Mouse (Mus musculus) left cerebral cortex, adult 2 months (tissue): Measurements from ENCODE around the gene Yy1. TPM values are rescaled to one million over a fixed set of nuclear protein-coding genes. Genes with fewer than 3 reads are reported as not detected.

Experiments
- DNase-seq, 2 experiments: peaks; one replicate each; pipeline ENCODE4 v3.0.0; 2021 to 2022; ENCODE audit warnings: low spot score in 2 of 2, mixed read lengths in 1 of 2; ENCODE audit errors: extremely low spot score in 1 of 2
- H3K27ac ChIP-seq: fragments of 200-600 bp; 2 replicates; pipeline ENCODE4 v1.8.1; 2022
- H3K4me3 ChIP-seq: fragments of 200-600 bp; 2 replicates; pipeline ENCODE4 v1.8.1; 2022
- CTCF ChIP-seq: fragments of 200-600 bp; IDR thresholded peaks from 2 replicates; pipeline ENCODE4 v1.8.1; 2022; ENCODE audit warnings: antibody characterized with exemption, mild to moderate bottlenecking, moderate library complexity
- intact Hi-C: fragments of 180-260 bp; cut with DNase I; formaldehyde crosslinking; loops from one replicate; pipeline ENCODE4 v1.15.1; 2025
- microRNA-seq, 2 experiments: library from miRNA; unstranded; fragments of <30 nt; microRNA quantifications; one replicate each; pipeline ENCODE4 v1.2.0; 2021
- total RNA-seq, 2 experiments: library from RNA; stranded (reverse); gene quantifications; 2 replicates each; pipeline ENCODE4 v1.2.3; 2021

Yy1 gene
- total RNA-seq, 2 experiments from 2014 or later = 51.1 to 51.9 TPM

DNA sequence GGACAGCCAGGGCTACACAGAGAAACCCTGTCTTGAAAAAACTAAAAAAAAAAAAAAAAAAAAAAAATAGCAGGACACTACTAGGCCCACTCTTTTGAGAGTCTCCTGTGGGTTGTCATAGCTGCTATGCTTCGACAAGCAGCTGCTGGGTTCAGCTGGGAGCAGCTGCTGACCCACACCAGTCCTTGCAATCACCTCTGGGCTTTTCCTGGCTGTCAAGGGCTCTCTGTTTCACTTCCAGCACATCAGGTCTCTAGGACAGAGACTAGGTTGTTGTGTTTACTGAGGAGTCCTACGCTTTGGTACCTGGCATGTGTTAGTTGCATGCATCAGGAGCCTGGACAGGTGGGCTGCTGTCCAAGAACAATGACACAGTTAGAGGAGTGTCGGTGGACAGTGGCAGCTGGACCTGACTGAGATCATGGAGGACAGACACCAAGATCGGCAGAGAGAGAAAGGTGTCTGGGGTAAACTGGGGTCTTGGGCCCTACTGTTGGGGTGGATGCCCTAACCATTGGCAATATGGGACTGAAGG is 56.8 kb downstream of the Yy1 start:
- no peak overlapping the region for H3K4me3 ChIP-seq
- intact Hi-C loops = no loop called here
- no peak for DNase-seq
- no peak overlapping the region for H3K27ac ChIP-seq
- TF ChIP-seq CTCF = no peak

DNA sequence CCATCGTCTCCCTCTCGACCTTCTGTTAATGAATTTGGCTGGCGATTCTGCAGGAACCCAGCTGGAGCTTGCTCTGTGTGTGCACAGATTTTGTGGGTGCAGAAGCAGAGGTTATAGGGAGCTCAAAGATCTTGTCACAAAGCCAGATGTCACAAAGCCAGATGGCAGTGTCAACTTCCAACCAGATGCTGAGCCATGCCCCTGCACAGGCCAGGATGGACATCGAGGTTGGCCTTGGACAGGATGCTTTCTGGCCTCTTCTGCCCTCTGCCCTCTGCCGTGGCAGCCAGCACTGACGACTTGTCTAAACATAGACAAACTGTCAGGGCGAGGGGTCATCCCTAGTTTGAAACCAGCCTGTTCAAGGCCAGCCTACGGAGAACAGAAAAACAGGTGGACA is 57.4 kb downstream of the Yy1 start:
- intact Hi-C loops = no loop called here
- no peak for TF ChIP-seq CTCF
- Histone ChIP-seq H3K27ac (no peak overlapping the region), H3K4me3 (no peak overlapping the region)
- no peak for DNase-seq

DNA sequence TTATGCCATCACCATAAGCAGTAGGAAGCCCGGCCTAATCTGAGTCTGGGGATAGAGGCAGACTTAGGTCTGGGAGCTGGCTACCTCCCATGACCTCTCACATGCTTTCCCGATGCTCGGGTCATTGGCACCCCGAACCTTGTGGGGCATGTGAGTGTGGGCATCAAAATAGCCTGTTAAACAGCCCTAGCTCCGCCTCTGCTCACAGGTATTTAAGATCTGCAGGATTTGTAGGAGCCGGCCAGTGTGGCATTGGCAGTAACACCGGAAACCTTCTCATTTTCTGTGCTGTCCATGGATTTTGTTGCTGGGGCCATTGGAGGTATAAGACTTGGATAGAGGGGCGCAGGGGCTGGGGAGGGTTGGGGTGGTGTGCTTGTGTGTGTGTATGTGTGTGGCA is 58.1 kb downstream of the Yy1 start:
- no peak overlapping the region for H3K27ac ChIP-seq
- TF ChIP-seq CTCF = no peak
- no peak overlapping the region for H3K4me3 ChIP-seq
- intact Hi-C loops = no loop called here
- no peak for DNase-seq

DNA sequence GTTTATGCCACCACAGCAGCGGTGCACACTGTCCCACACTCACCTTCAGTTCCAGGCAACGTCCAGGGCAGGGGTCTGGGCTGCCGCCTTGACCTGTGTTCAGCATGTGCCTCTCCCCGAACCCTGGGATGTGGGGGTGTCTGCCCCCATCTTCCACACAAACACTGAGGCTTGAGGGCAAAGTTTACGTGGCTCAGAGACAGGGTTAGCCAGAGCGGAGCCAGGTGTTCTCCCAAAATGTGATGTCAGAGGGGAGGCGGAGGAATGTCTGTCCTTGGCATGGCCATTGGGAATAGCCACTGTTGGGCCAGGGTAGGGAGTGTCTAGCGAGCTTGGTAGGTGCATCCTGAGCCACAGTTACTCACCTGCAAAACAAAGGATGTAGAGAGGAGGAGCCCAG is 60.0 kb downstream of the Yy1 start:
- intact Hi-C loops = no loop called here
- no peak for TF ChIP-seq CTCF
- Histone ChIP-seq H3K4me3 (no peak overlapping the region), H3K27ac (no peak overlapping the region)
- DNase-seq = no peak

- no peak for TF ChIP-seq CTCF
- DNase-seq = no peak
- Histone ChIP-seq H3K4me3 (no peak overlapping the region), H3K27ac (no peak overlapping the region)
- intact Hi-C loops = no loop called here
These were observed 62.3 kb downstream of the Yy1 start for GRCm38 (mm10) chr12:108855081-108855480.

DNA sequence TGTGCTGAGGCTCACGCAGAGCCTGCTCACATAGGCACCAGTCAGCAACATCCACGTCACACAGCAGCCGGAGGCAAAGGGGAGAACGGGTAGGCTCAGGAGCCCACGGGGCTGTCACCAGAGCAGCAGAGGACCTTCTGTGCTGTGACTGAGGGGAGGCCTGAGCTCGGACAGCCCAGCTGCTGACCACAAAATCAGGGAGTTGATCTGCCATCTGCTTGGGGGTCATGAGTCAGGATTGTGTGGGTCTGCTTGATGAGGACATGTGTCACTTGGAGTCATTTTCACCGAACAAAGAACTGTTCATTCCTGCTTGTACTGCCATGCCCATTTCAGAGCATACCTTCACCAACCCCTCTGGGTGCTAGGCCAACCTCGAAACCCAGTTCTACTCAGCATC is 63.4 kb downstream of the Yy1 start:
- intact Hi-C loops = no loop called here
- Histone ChIP-seq H3K27ac (no peak overlapping the region), H3K4me3 (no peak overlapping the region)
- no peak for DNase-seq
- TF ChIP-seq CTCF = no peak

DNA sequence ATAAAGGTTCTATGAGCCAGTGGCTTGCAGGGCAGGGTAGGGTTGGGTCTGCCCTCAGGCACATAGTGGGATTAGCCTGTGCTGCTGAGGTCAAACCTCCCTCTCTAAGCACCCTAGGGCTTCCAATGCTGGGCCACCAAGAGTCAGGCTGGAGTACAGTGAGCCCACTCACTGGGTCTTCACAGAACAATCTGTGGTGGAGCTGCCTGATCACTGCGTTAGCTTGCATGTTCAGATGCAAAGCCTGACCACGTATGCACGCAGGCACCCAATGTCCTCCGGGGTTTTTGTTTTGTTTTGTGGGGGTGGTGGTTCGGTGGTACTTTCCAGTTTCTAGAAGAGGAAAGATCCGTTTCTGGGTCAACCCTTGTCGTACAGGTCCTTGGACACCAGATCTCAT is 64.3 kb downstream of the Yy1 start:
- H3K27ac ChIP-seq = no peak overlapping the region
- TF ChIP-seq CTCF = no peak
- DNase-seq = no peak
- no peak overlapping the region for H3K4me3 ChIP-seq
- intact Hi-C loops = no loop called here

DNA sequence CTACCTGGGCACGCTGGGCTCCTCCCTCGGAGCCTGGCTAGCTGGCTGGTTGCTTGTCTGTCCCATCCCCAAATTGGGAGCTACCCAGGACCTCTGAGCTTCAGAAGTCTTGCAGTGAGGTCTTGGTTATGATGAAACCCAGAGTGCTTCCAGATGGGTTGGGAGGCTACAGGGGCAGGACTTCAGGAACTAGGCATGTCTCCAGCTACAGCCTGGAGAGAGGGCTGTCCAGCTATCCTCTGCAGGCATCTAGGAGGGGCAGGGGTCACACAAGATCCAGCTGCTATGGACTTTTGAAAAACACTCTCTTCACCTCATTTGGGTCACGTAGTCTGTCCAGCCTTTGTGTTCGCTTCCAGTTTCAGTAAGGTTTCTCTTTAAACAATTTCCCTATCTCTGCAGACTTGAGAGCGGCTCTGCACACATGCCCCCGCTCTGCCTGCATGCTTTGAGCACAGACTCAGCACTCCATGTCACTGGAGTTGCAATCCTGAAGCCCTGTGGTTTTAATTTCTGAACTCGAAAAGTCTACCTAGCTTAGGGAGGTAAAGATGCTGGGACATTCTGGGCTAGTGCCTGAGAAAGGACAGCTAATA is 64.9 kb downstream of the Yy1 start:
- TF ChIP-seq CTCF = no peak
- no peak overlapping the region for H3K4me3 ChIP-seq
- intact Hi-C loops = no loop called here
- DNase-seq = no peak
- H3K27ac ChIP-seq = no peak overlapping the region

DNA sequence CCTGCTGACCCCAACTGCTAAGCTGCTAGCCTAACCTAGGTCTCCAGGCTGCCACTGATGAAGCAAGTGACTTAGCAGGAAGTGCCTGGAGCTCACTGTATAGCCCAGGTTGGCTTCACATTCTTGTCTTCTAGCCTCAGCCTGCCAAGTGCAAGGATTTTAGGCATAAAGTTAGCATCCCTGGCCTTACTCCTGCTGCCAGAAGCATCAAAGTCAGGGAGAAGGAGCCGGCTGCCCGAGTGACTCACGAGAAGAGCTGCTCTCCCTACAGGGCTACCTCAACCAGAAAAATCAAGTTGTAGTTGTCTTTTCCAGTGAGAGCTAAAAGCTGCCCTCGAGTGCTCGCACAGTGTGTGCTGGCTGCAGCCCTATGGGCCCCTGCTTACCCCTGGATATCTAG is 65.7 kb downstream of the Yy1 start:
- no peak overlapping the region for H3K27ac ChIP-seq
- no peak for DNase-seq
- no peak for TF ChIP-seq CTCF
- intact Hi-C loops = no loop called here
- no peak overlapping the region for H3K4me3 ChIP-seq

GRCm38 (mm10) chr12:108865007-108865494 is 72.3 kb downstream of the Yy1 start:
- intact Hi-C loops = no loop called here
- DNase-seq = no peak
- TF ChIP-seq CTCF = no peak
- no peak overlapping the region for H3K4me3 ChIP-seq
- H3K27ac ChIP-seq = no peak overlapping the region

DNA sequence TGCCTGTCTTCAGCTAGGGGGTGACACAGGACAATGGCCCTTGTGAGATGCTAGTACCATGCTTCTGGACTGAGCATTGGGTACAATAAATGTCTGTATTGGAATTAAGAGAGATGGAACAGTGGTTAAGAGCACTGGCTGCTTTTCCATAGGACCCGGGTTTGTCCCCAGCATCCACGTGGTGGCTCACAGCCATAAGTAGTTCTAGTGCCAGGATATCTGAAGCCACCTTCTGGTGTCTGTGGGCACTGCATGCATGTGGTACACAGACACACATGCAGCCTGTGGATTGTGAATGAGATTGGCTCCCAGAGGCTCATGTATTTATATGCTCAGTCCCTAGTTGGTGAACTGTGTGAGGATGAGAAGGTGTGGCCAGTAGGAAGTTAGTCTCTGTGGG is 76.8 kb downstream of the Yy1 start:
- Histone ChIP-seq H3K27ac (no peak overlapping the region), H3K4me3 (no peak overlapping the region)
- TF ChIP-seq CTCF = peak; percentile 32
- DNase-seq = no peak
- intact Hi-C loops = no loop called here

Small RNA genes within 50 kb of the gene (microRNA-seq; reads per million reads assigned to microRNA genes)
- gene Mir345 = 37.0 to 44.3 reads per million in 2 experiments

Other genes starting within 250 kb of the Yy1 start
- gene Evl, start 238.3 kb upstream of the Yy1 start, total RNA-seq = 100 to 1,000 TPM; 242 to 249 TPM
- 1 to 10 TPM; 4.8 to 5.5 TPM for gene Degs2, start 90.7 kb upstream of the Yy1 start, total RNA-seq
- gene Slc25a29, start 42.9 kb downstream of the Yy1 start, total RNA-seq = 10 to 100 TPM; 11.2 to 16.6 TPM
- gene Slc25a47, start 43.1 kb downstream of the Yy1 start, total RNA-seq = 10 to 100 TPM in 1 of 2 experiments, 1 to 10 TPM in 1; 9.1 to 11.9 TPM
- 10 to 100 TPM; 10.2 to 13.4 TPM for gene Wdr25, start 100.7 kb downstream of the Yy1 start, total RNA-seq
- 10 to 100 TPM; 84.8 to 86.0 TPM for gene Wars, start 101.2 kb downstream of the Yy1 start, total RNA-seq